Mouse (Mus musculus) liver, postnatal 0 days (tissue): ENCODE measurements around the gene Mal.

Experiments
- CTCF ChIP-seq: sonication (generic); IDR thresholded peaks from 2 replicates; pipeline ENCODE4 v1.5.1; 2016; ENCODE audit warnings: antibody characterized with exemption, low read depth
- EP300 ChIP-seq: IDR thresholded peaks from 2 replicates; pipeline ENCODE4 v1.6.1; 2016; ENCODE audit warnings: antibody characterized with exemption, low read depth, mild to moderate bottlenecking

GRCm38 (mm10) chr2:127612288-127612687 is 44.2 kb downstream of the Mal start:
- no peak for TF ChIP-seq CTCF
- TF ChIP-seq EP300, result no peak
